31 mouse cellular contexts compared by ENCODE assay signal in the genomic region with DNA sequence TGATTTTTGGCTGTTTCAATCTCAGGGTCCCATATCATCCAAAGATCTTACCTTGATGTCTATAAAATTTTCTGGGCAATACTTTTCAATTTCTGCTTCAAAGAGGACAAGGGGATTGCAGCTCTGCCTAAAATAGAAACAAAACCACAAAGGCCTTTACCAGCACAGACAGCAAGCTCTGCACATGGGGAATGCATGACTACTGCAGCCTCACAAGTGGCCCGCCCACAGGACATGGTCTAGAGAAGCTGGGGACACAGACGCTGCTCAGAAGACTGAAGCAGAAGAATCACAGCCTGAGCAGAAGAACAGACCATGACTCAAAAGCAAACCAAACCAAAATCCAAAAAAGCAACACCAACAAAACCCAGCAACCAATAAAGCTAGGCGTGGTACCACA. TPM values are rescaled to one million over a fixed set of nuclear protein-coding genes. Genes with fewer than 3 reads are reported as not detected.
DNase-seq lines count a peak whose midpoint lies in the region; ATAC-seq and TF ChIP-seq lines count a peak whose summit lies in the region.
"Had no signal": no experiment of that assay in that cellular context is flagged by ENCODE, and none has a peak within 500 bp of the region (broad histone marks: within the 10 kb centered on the region; RNA-seq: fewer than 3 reads in every experiment).

No protein-coding gene starts in this region.

- no peak overlapping the region for H3K9ac ChIP-seq in CH12.LX (ENCODE audit: insufficient read depth, low read depth)
- no peak overlapping the region for H3K9ac ChIP-seq in lung, postnatal 0 days (replicated peaks; ENCODE audit: low read depth)
- H3K9ac ChIP-seq in forebrain, embryonic 14.5 days (ENCODE audit: low read length): no peak overlapping the region
- H3K9ac ChIP-seq: embryonic facial prominence, embryonic 12.5 days; embryonic facial prominence, embryonic 15.5 days; forebrain, embryonic 13.5 days; forebrain, postnatal 0 days; heart, embryonic 13.5 days; hindbrain, embryonic 14.5 days had no signal

- dilution Hi-C loops in CH12.LX (cut with MboI; ENCODE audit: extremely low pct_ligation_motif_present, extremely low pct_unique_long_range_greater_than_20kb, low sequenced_read_pairs): no loop called here

- no peak for TF ChIP-seq CTCF in CH12.LX (conservative IDR thresholded peaks at IDR 0.05 in 1 of 2, IDR thresholded peaks at IDR 0.05 in 1 of 2; ENCODE audit: low read depth in 2 of 2, low read length in 2 of 2)
- TF ChIP-seq CTCF in bone marrow macrophage, adult 2 months (IDR thresholded peaks at IDR 0.05; ENCODE audit: low read depth, low read length): no peak
- no peak for TF ChIP-seq CTCF in lung, postnatal 0 days (IDR thresholded peaks at IDR 0.05)

- peaks cover 27% of the 10 kb centered on the region for H3K79me2 ChIP-seq in CH12.LX (replicated peaks; ENCODE audit: control insufficient read depth, extremely low read depth, insufficient read depth, poor library complexity, severe bottlenecking)
- peaks cover 36% of the 10 kb centered on the region for H3K79me2 ChIP-seq in macrophage (ENCODE audit: inconsistent target)

- no peaks in the 10 kb centered on the region for H3K27me3 ChIP-seq in CH12.LX (replicated peaks)
- H3K27me3 ChIP-seq in lung, postnatal 0 days (replicated peaks; ENCODE audit: insufficient read depth, low read length): no peaks in the 10 kb centered on the region
- H3K27me3 ChIP-seq in forebrain, embryonic 14.5 days (replicated peaks; ENCODE audit: control insufficient read depth, insufficient read depth, low read length): no peaks in the 10 kb centered on the region
- H3K27me3 ChIP-seq: embryonic facial prominence, embryonic 12.5 days; embryonic facial prominence, embryonic 15.5 days; forebrain, embryonic 13.5 days; heart, embryonic 13.5 days had no signal

- H3K4me3 ChIP-seq in CH12.LX (replicated peaks in 1 of 3; ENCODE audit: low read depth in 2 of 3, low read length in 2 of 3, poor library complexity in 1 of 3) (no peak overlapping the region), macrophage (ENCODE audit: inconsistent target) (no peak overlapping the region)
- H3K4me3 ChIP-seq in bone marrow macrophage, adult 2 months (ENCODE audit: insufficient read depth, low read length): no peak overlapping the region
- no peak overlapping the region for H3K4me3 ChIP-seq in lung, postnatal 0 days (ENCODE audit: low read depth, low read length)
- H3K4me3 ChIP-seq in forebrain, embryonic 14.5 days (ENCODE audit: low read depth, low read length): no peak overlapping the region
- H3K4me3 ChIP-seq: embryonic facial prominence, embryonic 12.5 days; embryonic facial prominence, embryonic 15.5 days; erythroblast, embryonic 14.5 days; forebrain, embryonic 10.5 days; forebrain, embryonic 13.5 days; heart, adult 2 months; heart, embryonic 10.5 days; heart, embryonic 13.5 days had no signal

- H3K36me3 ChIP-seq in CH12.LX (replicated peaks in 1 of 2; ENCODE audit: control insufficient read depth in 1 of 2, insufficient read depth in 1 of 2, low read length in 1 of 2): peaks cover 58 to 88% of the 10 kb centered on the region in 2 experiments
- peaks cover 21% of the 10 kb centered on the region; the same call in 1 of the 2 replicates for H3K36me3 ChIP-seq in macrophage (ENCODE audit: inconsistent target)
- H3K36me3 ChIP-seq in lung, postnatal 0 days (ENCODE audit: insufficient read depth, low read length): peaks cover 17% of the 10 kb centered on the region; the same call in 1 of the 2 replicates
- peaks cover 37% of the 10 kb centered on the region for H3K36me3 ChIP-seq in forebrain, embryonic 14.5 days (ENCODE audit: control insufficient read depth, insufficient read depth, low read length)

- no peak for TF ChIP-seq POLR2A in CH12.LX (IDR thresholded peaks at IDR 0.05; ENCODE audit: low read depth, low read length)
- TF ChIP-seq POLR2A in bone marrow macrophage, adult 2 months (IDR thresholded peaks at IDR 0.05; ENCODE audit: borderline replicate concordance, low read depth, low read length): no peak

- no peak for TF ChIP-seq EP300 in CH12.LX (IDR thresholded peaks at IDR 0.05; ENCODE audit: low read length)
- no peak for TF ChIP-seq EP300 in lung, postnatal 0 days (IDR thresholded peaks at IDR 0.05)

- in situ Hi-C loops in CH12.LX (cut with MboI; ENCODE audit: low pct_ligation_motif_present, low pct_unique_long_range_greater_than_20kb, low sequenced_read_pairs): no loop called here

- peaks cover 4 to 6% of the 10 kb centered on the region in 2 experiments; a peak in 2 of 4 replicates for H3K4me1 ChIP-seq in CH12.LX (ENCODE audit: control insufficient read depth in 1 of 2, insufficient read depth in 2 of 2)
- peaks cover 21% of the 10 kb centered on the region for H3K4me1 ChIP-seq in bone marrow macrophage, adult 2 months (ENCODE audit: control insufficient read depth, insufficient read depth, low read length)
- no peaks in the 10 kb centered on the region for H3K4me1 ChIP-seq in lung, postnatal 0 days (ENCODE audit: insufficient read depth, low read depth, low read length)
- H3K4me1 ChIP-seq in forebrain, embryonic 14.5 days (ENCODE audit: control insufficient read depth, insufficient read depth, low read length): no peaks in the 10 kb centered on the region
- H3K4me1 ChIP-seq: embryonic facial prominence, embryonic 12.5 days; embryonic facial prominence, embryonic 15.5 days; forebrain, embryonic 10.5 days; forebrain, embryonic 13.5 days; heart, embryonic 10.5 days; heart, embryonic 13.5 days had no signal

- TF ChIP-seq RAD21 in CH12.LX (IDR thresholded peaks at IDR 0.05; ENCODE audit: low read depth, low read length): no peak

- H3K4me2 ChIP-seq in CH12.LX (ENCODE audit: insufficient read depth, low read depth, poor library complexity, severe bottlenecking): no peak overlapping the region
- H3K4me2 ChIP-seq in lung, postnatal 0 days (replicated peaks; ENCODE audit: low read depth, low read length): no peak overlapping the region
- H3K4me2 ChIP-seq in forebrain, embryonic 14.5 days (ENCODE audit: low read length): no peak overlapping the region
- H3K4me2 ChIP-seq: embryonic facial prominence, embryonic 12.5 days; embryonic facial prominence, embryonic 15.5 days; forebrain, embryonic 13.5 days; heart, embryonic 13.5 days; hindbrain, embryonic 14.5 days had no signal

- H3K9me3 ChIP-seq in CH12.LX (replicated peaks; ENCODE audit: low read length): peaks cover 18% of the 10 kb centered on the region
- H3K9me3 ChIP-seq in lung, postnatal 0 days (ENCODE audit: low read length): no peaks in the 10 kb centered on the region
- H3K9me3 ChIP-seq in forebrain, embryonic 14.5 days (replicated peaks; ENCODE audit: control insufficient read depth, low read length): no peaks in the 10 kb centered on the region
- H3K9me3 ChIP-seq: embryonic facial prominence, embryonic 12.5 days; embryonic facial prominence, embryonic 15.5 days; forebrain, embryonic 10.5 days; forebrain, embryonic 13.5 days; heart, embryonic 10.5 days; heart, embryonic 13.5 days had no signal

- peak; percentile 20; the same call in 1 of the 2 replicates for ATAC-seq in frontal cortex, adult (ENCODE audit: low TSS enrichment)
- ATAC-seq in lung, postnatal 0 days: no peak
- no peak for ATAC-seq in forebrain, embryonic 14.5 days
- ATAC-seq: CD4-positive, CD25-positive, alpha-beta regulatory T cell, adult 4 months; forebrain, embryonic 13.5 days; forebrain, postnatal 0 days; hindbrain, postnatal 0 days; inflammation-experienced regulatory T-cells, adult 6 months; intestine, embryonic 16.5 days had no signal

- H3K27ac ChIP-seq in CH12.LX (ENCODE audit: insufficient read depth, low read depth) (no peak overlapping the region), macrophage (peak overlapping the region; percentile 57)
- H3K27ac ChIP-seq in bone marrow macrophage, adult 2 months (ENCODE audit: insufficient read depth, low read depth, low read length): peak overlapping the region; percentile 79
- H3K27ac ChIP-seq in lung, postnatal 0 days (ENCODE audit: low read length): no peak overlapping the region
- H3K27ac ChIP-seq in forebrain, embryonic 14.5 days (ENCODE audit: low read depth, low read length): no peak overlapping the region
- H3K27ac ChIP-seq: embryonic facial prominence, embryonic 12.5 days; embryonic facial prominence, embryonic 15.5 days; forebrain, embryonic 10.5 days; forebrain, embryonic 13.5 days; heart, adult 2 months; heart, embryonic 10.5 days; heart, embryonic 13.5 days; hindbrain, embryonic 14.5 days; hindbrain, postnatal 0 days had no signal

- WGBS in macrophage (ENCODE audit: missing documents): 47% methylated on average over 3 of the region's 3 CpGs
- WGBS in lung, postnatal 0 days: 88% methylated on average over 3 of the region's 3 CpGs
- 97% methylated on average over 3 of the region's 3 CpGs for WGBS in forebrain, embryonic 14.5 days

- no peak for DNase-seq in frontal cortex, postnatal 10 days (ENCODE audit: low spot score in 2 of 2)
- peak; percentile 60 for DNase-seq in CH12.LX (ENCODE audit: extremely low read depth)
- no peak for DNase-seq in lung, postnatal 0 days (ENCODE audit: low spot score)
- no peak for DNase-seq in embryo, embryonic 10 days (ENCODE audit: low spot score)
- DNase-seq in forebrain, embryonic 14.5 days (ENCODE audit: low spot score): no peak
- DNase-seq: adrenal gland, adult 2 months; adrenal gland, postnatal 14 days; cerebellum, adult 18-20 months; cerebellum, adult 9-10 months; cerebellum, postnatal 14 days; forebrain, postnatal 0 days; gastrocnemius, postnatal 10 days; gastrocnemius, postnatal 36 days; heart, adult 2 months; heart, postnatal 14 days; heart, postnatal 4 days had no signal

RNA-seq across cellular contexts. Expression of a gene that starts 15.5 kb away (rescaled TPM):
- 28.8 and 28.9 TPM in 2 replicates for total RNA-seq in CH12.LX (2012; rRNA removed)
- 19.6 and 20.6 TPM in 2 replicates for total RNA-seq in CH12.LX (2014; rRNA removed)
- polyA plus RNA-seq in CH12.LX (2012; ENCODE audit: insufficient read length, low read depth): 38.9 and 43.7 TPM in 2 replicates
- 13.2 and 13.7 TPM in 2 replicates for polyA plus RNA-seq in bone marrow macrophage, adult 2 months (2012; ENCODE audit: insufficient read depth, insufficient read length, missing spikeins)
- 10 to 100 TPM; 13.4 to 79.6 (median 48.4) TPM for total RNA-seq in macrophage (2018; cell fraction: chromatin; rRNA removed)
- 10 to 100 TPM in 19 of 26 experiments, 1 to 10 TPM in 7; 4.3 to 15.9 (median 11.8) TPM for total RNA-seq in macrophage (2018; cell fraction: cytosol; rRNA removed)
- 10 to 100 TPM in 25 of 26 experiments, 1 to 10 TPM in 1; 7.2 to 43.0 (median 31.6) TPM for total RNA-seq in macrophage (2018; cell fraction: nucleus; rRNA removed)
- 8.7 to 12.0 TPM (median 11.4 TPM) in 3 replicates for polyA plus RNA-seq in macrophage (2018)
- polyA plus RNA-seq in lung, postnatal 0 days (2015; fragmentation: Nextera tagmentation; extraction: Ambion mirVana): 6.1 and 6.7 TPM in 2 replicates
- 7.3 and 9.5 TPM in 2 replicates for polyA plus RNA-seq in forebrain, embryonic 14.5 days (2014; fragmentation: Nextera tagmentation; extraction: Ambion mirVana)

RNA-seq across cellular contexts. Expression of a gene that starts 15.6 kb away (rescaled TPM):
- total RNA-seq in CH12.LX (2012; rRNA removed) (22.4 and 24.6 TPM in 2 replicates), CH12.LX (2014; rRNA removed) (8.5 and 11.0 TPM in 2 replicates)
- polyA plus RNA-seq in CH12.LX (2012; ENCODE audit: insufficient read length, low read depth) (24.5 and 27.5 TPM in 2 replicates), macrophage (2018) (33.1 to 38.1 TPM (median 34.4 TPM) in 3 replicates)
- polyA plus RNA-seq in bone marrow macrophage, adult 2 months (2012; ENCODE audit: insufficient read depth, insufficient read length, missing spikeins): 23.8 and 30.3 TPM in 2 replicates
- total RNA-seq in macrophage (2018; cell fraction: chromatin; rRNA removed): 100 to 1,000 TPM in 22 of 26 experiments, 10 to 100 TPM in 4; 68.9 to 172 (median 129) TPM
- 10 to 100 TPM; 47.7 to 85.9 (median 63.1) TPM for total RNA-seq in macrophage (2018; cell fraction: cytosol; rRNA removed)
- 100 to 1,000 TPM in 24 of 26 experiments, 10 to 100 TPM in 2; 91.5 to 200 (median 155) TPM for total RNA-seq in macrophage (2018; cell fraction: nucleus; rRNA removed)
- 2.5 and 3.0 TPM in 2 replicates for polyA plus RNA-seq in lung, postnatal 0 days (2015; fragmentation: Nextera tagmentation; extraction: Ambion mirVana)
- 7.9 and 8.5 TPM in 2 replicates for polyA plus RNA-seq in forebrain, embryonic 14.5 days (2014; fragmentation: Nextera tagmentation; extraction: Ambion mirVana)

RNA-seq across cellular contexts. Expression of a gene that starts 33.5 kb away (rescaled TPM):
- total RNA-seq in CH12.LX (2012; rRNA removed) (12.7 and 16.3 TPM in 2 replicates), CH12.LX (2014; rRNA removed) (6.8 and 7.2 TPM in 2 replicates)
- polyA plus RNA-seq in CH12.LX (2012; ENCODE audit: insufficient read length, low read depth) (9.9 and 10.9 TPM in 2 replicates), macrophage (2018) (5.2 to 12.7 TPM (median 9.1 TPM) in 3 replicates)
- polyA plus RNA-seq in bone marrow macrophage, adult 2 months (2012; ENCODE audit: insufficient read depth, insufficient read length, missing spikeins): 6.1 and 9.3 TPM in 2 replicates
- 10 to 100 TPM in 18 of 26 experiments, 1 to 10 TPM in 8; 5.7 to 33.1 (median 17.5) TPM for total RNA-seq in macrophage (2018; cell fraction: chromatin; rRNA removed)
- 10 to 100 TPM in 5 of 26 experiments, 1 to 10 TPM in 21; 1.9 to 13.3 (median 7.4) TPM for total RNA-seq in macrophage (2018; cell fraction: cytosol; rRNA removed)
- total RNA-seq in macrophage (2018; cell fraction: nucleus; rRNA removed): 10 to 100 TPM in 21 of 26 experiments, 1 to 10 TPM in 5; 5.4 to 42.0 (median 19.8) TPM
- 14.5 and 15.2 TPM in 2 replicates for polyA plus RNA-seq in lung, postnatal 0 days (2015; fragmentation: Nextera tagmentation; extraction: Ambion mirVana)
- polyA plus RNA-seq in forebrain, embryonic 14.5 days (2014; fragmentation: Nextera tagmentation; extraction: Ambion mirVana): 20.5 and 20.7 TPM in 2 replicates

RNA-seq across cellular contexts. Expression of a gene that starts 34.6 kb away (rescaled TPM):
- total RNA-seq in CH12.LX (2012; rRNA removed) (99.3 and 112 TPM in 2 replicates), CH12.LX (2014; rRNA removed) (43.9 and 49.5 TPM in 2 replicates)
- polyA plus RNA-seq in CH12.LX (2012; ENCODE audit: insufficient read length, low read depth) (71.4 and 88.6 TPM in 2 replicates), macrophage (2018) (123 to 157 TPM (median 153 TPM) in 3 replicates)
- polyA plus RNA-seq in bone marrow macrophage, adult 2 months (2012; ENCODE audit: insufficient read depth, insufficient read length, missing spikeins): 144 and 146 TPM in 2 replicates
- 100 to 1,000 TPM; 115 to 421 (median 198) TPM for total RNA-seq in macrophage (2018; cell fraction: chromatin; rRNA removed)
- total RNA-seq in macrophage (2018; cell fraction: cytosol; rRNA removed): 100 to 1,000 TPM; 116 to 164 (median 145) TPM
- 100 to 1,000 TPM; 123 to 370 (median 163) TPM for total RNA-seq in macrophage (2018; cell fraction: nucleus; rRNA removed)
- 72.4 and 77.3 TPM in 2 replicates for polyA plus RNA-seq in lung, postnatal 0 days (2015; fragmentation: Nextera tagmentation; extraction: Ambion mirVana)
- 53.0 and 59.3 TPM in 2 replicates for polyA plus RNA-seq in forebrain, embryonic 14.5 days (2014; fragmentation: Nextera tagmentation; extraction: Ambion mirVana)

RNA-seq across cellular contexts. Expression of a gene that starts 49.8 kb away (rescaled TPM):
- 136 and 189 TPM in 2 replicates for total RNA-seq in CH12.LX (2012; rRNA removed)
- 197 and 235 TPM in 2 replicates for total RNA-seq in CH12.LX (2014; rRNA removed)
- 178 TPM in 2 replicates for polyA plus RNA-seq in CH12.LX (2012; ENCODE audit: insufficient read length, low read depth)
- 1.4 and 4.9 TPM in 2 replicates for polyA plus RNA-seq in bone marrow macrophage, adult 2 months (2012; ENCODE audit: insufficient read depth, insufficient read length, missing spikeins)
- total RNA-seq in macrophage (2018; cell fraction: chromatin; rRNA removed): 1 to 10 TPM in 23 of 26 experiments, under 1 TPM in 2, not detected in 1; 0.62 to 7.6 (median 4.6) TPM
- 1 to 10 TPM in 23 of 26 experiments, under 1 TPM in 3; 0.68 to 3.3 (median 1.6) TPM for total RNA-seq in macrophage (2018; cell fraction: cytosol; rRNA removed)
- total RNA-seq in macrophage (2018; cell fraction: nucleus; rRNA removed): 1 to 10 TPM in 20 of 26 experiments, under 1 TPM in 6; 0.63 to 9.0 (median 1.9) TPM
- polyA plus RNA-seq in macrophage (2018): 1.6 to 3.9 TPM (median 2.6 TPM) in 3 replicates
- polyA plus RNA-seq in lung, postnatal 0 days (2015; fragmentation: Nextera tagmentation; extraction: Ambion mirVana): 14.4 and 18.4 TPM in 2 replicates
- polyA plus RNA-seq in forebrain, embryonic 14.5 days (2014; fragmentation: Nextera tagmentation; extraction: Ambion mirVana): 12.0 and 17.3 TPM in 2 replicates
- polyA plus RNA-seq: erythroblast, embryonic 14.5 days had no signal

Comparison
In these comparisons a context has a peak if more than half of its experiments do, and no peak if none do; other contexts are left out.
1. H3K27ac ChIP-seq: peak in bone marrow macrophage, adult 2 months (single experiment) and macrophage (single experiment); none in CH12.LX (single experiment), lung, postnatal 0 days (single experiment) and forebrain, embryonic 14.5 days (single experiment).